Mouse (Mus musculus): ENCODE measurements around the gene Rgs19.

DNA sequence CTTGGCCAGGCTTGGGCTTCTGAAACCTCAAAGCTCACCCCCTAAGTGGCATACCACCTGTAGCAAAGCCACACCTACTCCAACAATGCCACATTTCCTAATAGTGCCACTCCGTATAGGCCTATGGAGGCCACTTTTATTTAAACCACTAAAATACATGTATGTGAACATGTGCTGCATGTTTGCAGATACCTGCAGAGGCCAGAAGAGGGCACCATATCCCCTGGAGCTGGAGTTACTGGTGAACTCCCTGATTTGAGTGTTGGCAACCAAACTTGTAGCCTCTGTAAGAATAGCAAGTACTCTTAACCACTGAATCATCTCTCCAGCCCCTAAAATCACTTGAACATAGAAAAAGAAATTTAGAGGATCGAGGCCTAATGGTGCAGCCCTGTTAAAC lies 49.4 kb downstream of the Rgs19 start:
- TF ChIP-seq EP300 (optimal IDR thresholded peaks at IDR 0.05) (no peak), CTCF (IDR thresholded peaks at IDR 0.05; ENCODE audit: low read depth) (peak; percentile 80)
